8 mouse cellular contexts compared by ENCODE assay signal in genomic region chr7:109028204-109028603, GRCm38 (mm10). TPM values are rescaled to one million over a fixed set of nuclear protein-coding genes. Genes with fewer than 3 reads are reported as not detected.
DNase-seq lines count a peak whose midpoint lies in the region; ATAC-seq lines count a peak whose summit lies in the region.

No protein-coding gene starts in this region.

- WGBS in forebrain, embryonic 12.5 days = 28% methylated on average over 6 of the region's 6 CpGs
- WGBS in kidney, embryonic 14.5 days = 29% methylated on average over 6 of the region's 6 CpGs

- ATAC-seq in forebrain, embryonic 12.5 days (ENCODE audit: low FRiP score) = peak; percentile 52; the same call in 1 of the 2 replicates
- ATAC-seq in kidney, embryonic 14.5 days (ENCODE audit: low FRiP score, low TSS enrichment) = peak; percentile 44; the same call in 1 of the 2 replicates

- no peaks in the 10 kb centered on the region for H3K27me3 ChIP-seq in forebrain, embryonic 12.5 days
- no peaks in the 10 kb centered on the region for H3K27me3 ChIP-seq in kidney, embryonic 14.5 days (ENCODE audit: control insufficient read depth, insufficient read depth, low read length)

- no peak overlapping the region for H3K4me3 ChIP-seq in forebrain, embryonic 12.5 days (replicated peaks)
- H3K4me3 ChIP-seq in kidney, embryonic 14.5 days (ENCODE audit: low read length) = no peak overlapping the region

- H3K27ac ChIP-seq in forebrain, embryonic 12.5 days = no peak overlapping the region
- H3K27ac ChIP-seq in kidney, embryonic 14.5 days (ENCODE audit: low read depth, low read length) = no peak overlapping the region

- no peak overlapping the region for H3K4me2 ChIP-seq in forebrain, embryonic 12.5 days
- H3K4me2 ChIP-seq in kidney, embryonic 14.5 days (replicated peaks; ENCODE audit: low read depth, low read length) = no peak overlapping the region

- H3K9me3 ChIP-seq in forebrain, embryonic 12.5 days = no peaks in the 10 kb centered on the region
- no peaks in the 10 kb centered on the region for H3K9me3 ChIP-seq in kidney, embryonic 14.5 days (ENCODE audit: control insufficient read depth, low read length)

- no peak overlapping the region for H3K9ac ChIP-seq in forebrain, embryonic 12.5 days
- H3K9ac ChIP-seq in kidney, embryonic 14.5 days (ENCODE audit: low read depth, low read length) = no peak overlapping the region

- peaks cover 43% of the 10 kb centered on the region for H3K36me3 ChIP-seq in forebrain, embryonic 12.5 days (replicated peaks)
- no peaks in the 10 kb centered on the region for H3K36me3 ChIP-seq in kidney, embryonic 14.5 days (ENCODE audit: control insufficient read depth, insufficient read depth, low read length)

- no peaks in the 10 kb centered on the region for H3K4me1 ChIP-seq in forebrain, embryonic 12.5 days
- no peaks in the 10 kb centered on the region for H3K4me1 ChIP-seq in kidney, embryonic 14.5 days (ENCODE audit: control insufficient read depth, insufficient read depth, low read length)

- DNase-seq in gastrocnemius, adult 18-20 months (ENCODE audit: low spot score) = peak; percentile 66
- DNase-seq in gastrocnemius, postnatal 25 days = no peak
- DNase-seq in A20 (ENCODE audit: low read depth, low spot score) = peak; percentile 48
- DNase-seq in c-Kit-negative CD71-positive TER-119-positive erythroid progenitor cells, embryonic 14.5 days (ENCODE audit: low read depth, low spot score) = peak; percentile 11
- peak; percentile 77 for DNase-seq in lung, postnatal 36 days
- peak; percentile 66 for DNase-seq in right cerebral cortex, postnatal 4 days

RNA-seq across cellular contexts. Expression of gene Ric3, which starts 54.9 kb away (rescaled TPM):
- total RNA-seq in gastrocnemius, adult 18-20 months (2021) = 1 to 10 TPM; 2.7 to 2.8 TPM
- 1 to 10 TPM; 1.6 to 1.7 TPM for total RNA-seq in gastrocnemius, postnatal 25 days (2021)
- 23.6 and 25.1 TPM in 2 replicates for polyA plus RNA-seq in forebrain, embryonic 12.5 days (2016; fragmentation: Nextera tagmentation; extraction: Ambion mirVana)
- 1.4 and 2.2 TPM in 2 replicates for polyA plus RNA-seq in kidney, embryonic 14.5 days (2014; fragmentation: Nextera tagmentation; extraction: Ambion mirVana)
